Mouse (Mus musculus) forebrain, embryonic 14.5 days (tissue): ENCODE data around the gene Hist1h2bq. TPM values are rescaled to one million over a fixed set of nuclear protein-coding genes. Genes with fewer than 3 reads are reported as not detected.
A peak's percentile ranks its signal among the peaks of the same experiment; 100 is the strongest.
"Not testable (repeated sequence)": the region's sequence is repeated elsewhere in the genome, so short reads cannot be mapped to it uniquely, and the experiment has no call there.

Experiments
- ATAC-seq: fragments of 200-750 bp; cut with Nextera tagmentation; 2 replicates; pipeline ENCODE4 v1.8.0; 2017; ENCODE audit warnings: mild to moderate bottlenecking, moderate library complexity
- DNase-seq: peaks from one replicate; pipeline ENCODE4 v3.0.0-alpha.2; 2015; ENCODE audit warnings: low spot score
- H3K27ac ChIP-seq: fragments of 300-500 bp; sonication (generic); 2 replicates; pipeline ENCODE4 v1.5.1; 2014; ENCODE audit warnings: low read depth, mild to moderate bottlenecking, control low read depth, low read length, moderate library complexity
- H3K27me3 ChIP-seq: fragments of 300-500 bp; sonication (generic); replicated peaks from 2 replicates; pipeline ENCODE4 v1.6.1; 2014; ENCODE audit warnings: low read length, control low read depth, mixed read lengths; ENCODE audit not compliant: control insufficient read depth, insufficient read depth
- H3K36me3 ChIP-seq: fragments of 300-500 bp; sonication (generic); 2 replicates; pipeline ENCODE4 v1.6.1; 2014; ENCODE audit warnings: low read length, control low read depth; ENCODE audit not compliant: control insufficient read depth, insufficient read depth
- H3K4me1 ChIP-seq: fragments of 300-500 bp; sonication (generic); 2 replicates; pipeline ENCODE4 v1.6.1; 2014; ENCODE audit warnings: antibody characterized with exemption, low read length, control low read depth; ENCODE audit not compliant: control insufficient read depth, insufficient read depth
- H3K4me2 ChIP-seq: fragments of 300-500 bp; sonication (generic); 2 replicates; pipeline ENCODE4 v1.6.1; 2014; ENCODE audit warnings: mild to moderate bottlenecking, control low read depth, low read length
- H3K4me3 ChIP-seq: fragments of 300-500 bp; sonication (generic); 2 replicates; pipeline ENCODE4 v1.5.1; 2014; ENCODE audit warnings: low read depth, low read length, control low read depth
- H3K9ac ChIP-seq: fragments of 300-500 bp; sonication (generic); 2 replicates; pipeline ENCODE4 v1.6.1; 2014; ENCODE audit warnings: mild to moderate bottlenecking, low read length, control low read depth, moderate library complexity
- H3K9me3 ChIP-seq: fragments of 300-500 bp; sonication (generic); replicated peaks from 2 replicates; pipeline ENCODE4 v1.6.1; 2016; ENCODE audit warnings: low read length, control low read depth, mixed read lengths; ENCODE audit not compliant: control insufficient read depth
- WGBS: fragments of 180-500 bp; shearing (Covaris S2); extraction: QIAGEN DNeasy Blood & Tissue Kit; methylation state at CpG from one replicate; pipeline ENCODE4 v1.1.7; 2014; 5-methylcytosine and 5-hydroxymethylcytosine counted together
- polyA plus RNA-seq: library from polyadenylated mRNA; unstranded; fragments of >200 nt; fragmentation: Nextera tagmentation; extraction: Ambion mirVana; gene quantifications from 2 replicates; pipeline ENCODE4 v1.2.1, GENCODE M21; 2014

Hist1h2bq gene
- polyA plus RNA-seq, 1 experiment from 2014 or later = 17.1 TPM

GRCm38 (mm10) chr13:21797163-21797562, 12.8 kb downstream of the Hist1h2bq start:
- H3K9me3 ChIP-seq, H3K4me1 ChIP-seq, H3K27ac ChIP-seq, DNase-seq, H3K9ac ChIP-seq, H3K27me3 ChIP-seq, H3K36me3 ChIP-seq, H3K4me2 ChIP-seq, ATAC-seq, H3K4me3 ChIP-seq: not testable (repeated sequence)

- Histone ChIP-seq H3K27ac (no peak overlapping the region), H3K36me3 (no peaks in the 10 kb centered on the region), H3K9ac (no peak overlapping the region), H3K9me3 (no peaks in the 10 kb centered on the region), H3K27me3 (no peaks in the 10 kb centered on the region), H3K4me2 (no peak overlapping the region), H3K4me1 (peaks cover 4% of the 10 kb centered on the region; the same call in 1 of the 2 replicates), H3K4me3 (no peak overlapping the region)
- ATAC-seq (no peak), DNase-seq (no peak)
- WGBS = 88% methylated on average over 7 of the region's 7 CpGs
Observed at GRCm38 (mm10) chr13:21795584-21795983, 14.4 kb downstream of the Hist1h2bq start.

- no peak for DNase-seq
- Histone ChIP-seq H3K4me3 (no peak overlapping the region), H3K9ac (peak overlapping the region; percentile 1; the same call in 1 of the 2 replicates), H3K9me3 (no peaks in the 10 kb centered on the region), H3K27me3 (no peaks in the 10 kb centered on the region), H3K36me3 (no peaks in the 10 kb centered on the region), H3K4me2 (peak overlapping the region; percentile 35), H3K4me1 (peaks cover 19% of the 10 kb centered on the region; the same call in 1 of the 2 replicates), H3K27ac (no peak overlapping the region)
- 8% methylated on average over 18 of the region's 18 CpGs for WGBS
- ATAC-seq = no peak
Observed at GRCm38 (mm10) chr13:21790601-21791283, 19.3 kb downstream of the Hist1h2bq start.

GRCm38 (mm10) chr13:21789925-21790324, 20.1 kb downstream of the Hist1h2bq start:
- ATAC-seq (no peak), DNase-seq (no peak)
- H3K9me3 ChIP-seq = no peaks in the 10 kb centered on the region
- H3K27me3 ChIP-seq = no peaks in the 10 kb centered on the region
- no peak overlapping the region for H3K27ac ChIP-seq
- no peak overlapping the region for H3K4me3 ChIP-seq
- H3K4me2 ChIP-seq = no peak overlapping the region
- WGBS = 73% methylated on average over 6 of the region's 6 CpGs
- H3K9ac ChIP-seq = no peak overlapping the region
- peaks cover 19% of the 10 kb centered on the region; the same call in 1 of the 2 replicates for H3K4me1 ChIP-seq
- no peaks in the 10 kb centered on the region for H3K36me3 ChIP-seq

GRCm38 (mm10) chr13:21787760-21788593, 22.0 kb downstream of the Hist1h2bq start:
- H3K27ac ChIP-seq = peak overlapping the region; percentile 68; the same call in 1 of the 2 replicates

GRCm38 (mm10) chr13:21786899-21787629, 22.9 kb downstream of the Hist1h2bq start, which contains the start of the genes Hist1h2an and Hist1h2bp:
Gene Hist1h2an (minus strand): TSS chr13:21787218.
Gene Hist1h2bp (plus strand): TSS chr13:21787461.
- H3K9me3 ChIP-seq = not testable (repeated sequence)
- peak; percentile 93 for ATAC-seq
- WGBS = under 1% methylated on average over 31 of the region's 63 CpGs

More at GRCm38 (mm10) chr13:21787760-21788593, 22.0 kb downstream of the Hist1h2bq start:
- DNase-seq (peak; percentile 60), ATAC-seq (peak; percentile 17; the same call in 1 of the 2 replicates)
- Histone ChIP-seq H3K4me3 (peak overlapping the region; percentile 30; the same call in 1 of the 2 replicates), H3K4me1 (peaks cover 27% of the 10 kb centered on the region), H3K4me2 (peak overlapping the region; percentile 53), H3K27me3 (no peaks in the 10 kb centered on the region), H3K9ac (peak overlapping the region; percentile 38; the same call in 1 of the 2 replicates), H3K9me3 (no peaks in the 10 kb centered on the region), H3K36me3 (no peaks in the 10 kb centered on the region)
- WGBS = 7% methylated on average over 13 of the region's 21 CpGs

GRCm38 (mm10) chr13:21786189-21786898, 23.7 kb downstream of the Hist1h2bq start:
- WGBS = 2% methylated on average over 8 of the region's 8 CpGs
- H3K4me1 ChIP-seq = peaks cover 33% of the 10 kb centered on the region
- H3K4me3 ChIP-seq = peak overlapping the region; percentile 30
- no peaks in the 10 kb centered on the region for H3K9me3 ChIP-seq
- no peaks in the 10 kb centered on the region for H3K27me3 ChIP-seq
- no peaks in the 10 kb centered on the region for H3K36me3 ChIP-seq
- peak overlapping the region; percentile 87 for H3K27ac ChIP-seq
- peak; percentile 64 for DNase-seq
- H3K9ac ChIP-seq = peak overlapping the region; percentile 54; the same call in 1 of the 2 replicates
- peak overlapping the region; percentile 53 for H3K4me2 ChIP-seq
- ATAC-seq = no peak

More at GRCm38 (mm10) chr13:21786899-21787629, 22.9 kb downstream of the Hist1h2bq start, which contains the start of the genes Hist1h2an and Hist1h2bp:
- peak; percentile 100 for DNase-seq
- peaks cover 33% of the 10 kb centered on the region for H3K4me1 ChIP-seq
- peak within 1 kb of the TSS; percentile 54; the same call in 1 of the 2 replicates for H3K9ac ChIP-seq
- not testable (repeated sequence) for H3K36me3 ChIP-seq, H3K27me3 ChIP-seq
- H3K27ac ChIP-seq = peak within 1 kb of the TSS; percentile 87
- H3K4me3 ChIP-seq = peak within 1 kb of the TSS; percentile 30
- peak within 1 kb of the TSS; percentile 53 for H3K4me2 ChIP-seq

- Histone ChIP-seq H3K27me3 (no peaks in the 10 kb centered on the region), H3K27ac (peak overlapping the region; percentile 84), H3K36me3 (no peaks in the 10 kb centered on the region), H3K9me3 (no peaks in the 10 kb centered on the region), H3K4me2 (peak overlapping the region; percentile 67), H3K4me3 (no peak overlapping the region), H3K4me1 (peaks cover 39% of the 10 kb centered on the region), H3K9ac (peak overlapping the region; percentile 49; the same call in 1 of the 2 replicates)
- DNase-seq (no peak), ATAC-seq (no peak)
- 19% methylated on average over 6 of the region's 6 CpGs for WGBS
Observed at GRCm38 (mm10) chr13:21784311-21784710, 25.7 kb downstream of the Hist1h2bq start.
